Mouse (Mus musculus) liver, embryonic 13.5 days (tissue): ENCODE measurements at regions not wholly inside any gene's neighbourhood (a gene's known extent, or its start where the extent isn't known, plus 50 kb on each side); places are given as distances from the start of the nearest gene placed in this dataset.

ENCODE experiments used
- ATAC-seq: fragments of 200-750 bp; cut with Nextera tagmentation; 2 replicates; pipeline ENCODE4 v1.8.0; 2017; ENCODE audit warnings: low read depth, mild to moderate bottlenecking, moderate number of reproducible peaks, moderate library complexity
- DNase-seq: peaks from one replicate; pipeline ENCODE4 v3.0.0; 2022
- H3K27ac ChIP-seq: fragments of 300-500 bp; sonication (generic); 2 replicates; pipeline ENCODE4 v1.5.1; 2015; ENCODE audit warnings: moderate library complexity, mild to moderate bottlenecking, inconsistent platforms
- H3K27me3 ChIP-seq: fragments of 300-500 bp; sonication (generic); 2 replicates; pipeline ENCODE4 v1.6.1; 2015; ENCODE audit warnings: mild to moderate bottlenecking, inconsistent platforms
- H3K36me3 ChIP-seq: fragments of 300-500 bp; sonication (generic); 2 replicates; pipeline ENCODE4 v1.6.1; 2015; ENCODE audit warnings: mild to moderate bottlenecking, inconsistent platforms
- H3K4me1 ChIP-seq: fragments of 300-500 bp; sonication (generic); replicated peaks from 2 replicates; pipeline ENCODE4 v1.6.1; 2015; ENCODE audit warnings: inconsistent platforms
- H3K4me2 ChIP-seq: fragments of 300-500 bp; sonication (generic); 2 replicates; pipeline ENCODE4 v1.6.1; 2015; ENCODE audit warnings: inconsistent platforms, mild to moderate bottlenecking, moderate library complexity
- H3K4me3 ChIP-seq: fragments of 300-500 bp; sonication (generic); replicated peaks from 2 replicates; pipeline ENCODE4 v1.5.1; 2015; ENCODE audit warnings: mild to moderate bottlenecking, inconsistent platforms
- H3K9ac ChIP-seq: fragments of 300-500 bp; sonication (generic); 2 replicates; pipeline ENCODE4 v1.6.1; 2015; ENCODE audit warnings: mild to moderate bottlenecking, inconsistent platforms
- H3K9me3 ChIP-seq: fragments of 300-500 bp; sonication (generic); replicated peaks from 2 replicates; pipeline ENCODE4 v1.6.1; 2016; ENCODE audit warnings: inconsistent platforms
- WGBS: fragments of 180-500 bp; shearing (Covaris S2); methylation state at CpG from one replicate; pipeline ENCODE4 v1.1.7; 2015; ENCODE audit not compliant: insufficient replicate concordance; 5-methylcytosine and 5-hydroxymethylcytosine counted together

DNA sequence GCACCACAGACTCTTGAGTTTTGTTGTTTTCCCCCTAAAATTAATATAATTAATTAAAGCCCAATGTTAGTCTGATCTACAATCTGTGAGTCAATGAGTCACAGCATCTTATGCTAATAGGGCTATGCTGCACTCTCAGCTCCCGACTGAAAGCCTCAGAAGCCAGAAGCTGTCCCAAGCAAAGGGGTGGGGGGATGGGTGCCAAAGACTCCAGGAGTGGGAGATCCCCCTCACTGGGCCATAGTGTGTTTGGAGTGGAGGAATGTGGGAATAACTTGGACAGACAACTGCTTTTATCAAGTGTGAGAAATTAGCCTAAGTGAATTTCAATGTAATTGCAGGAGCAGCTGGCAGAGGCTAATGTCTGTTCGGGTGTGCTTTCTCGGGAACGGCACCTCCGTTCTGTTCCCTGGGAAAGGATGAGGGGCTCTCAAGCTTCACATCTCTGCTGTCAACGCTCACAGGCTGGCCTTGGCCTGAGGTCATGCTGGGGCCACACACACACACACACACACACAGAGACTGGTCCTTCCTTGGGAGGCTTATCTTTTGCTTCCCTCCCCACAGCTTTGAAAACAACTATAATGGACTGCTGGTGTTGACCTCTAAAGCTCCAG lies 124.2 kb upstream of the 1700016C15Rik start:
- no peak for ATAC-seq
- no peaks in the 10 kb centered on the region for H3K9me3 ChIP-seq
- DNase-seq, result no peak
- no peak overlapping the region for H3K4me3 ChIP-seq
- 58% methylated on average over 6 of the region's 6 CpGs for WGBS
- no peak overlapping the region for H3K9ac ChIP-seq
- no peaks in the 10 kb centered on the region for H3K27me3 ChIP-seq
- no peak overlapping the region for H3K27ac ChIP-seq
- H3K4me2 ChIP-seq, result no peak overlapping the region
- H3K4me1 ChIP-seq, result no peaks in the 10 kb centered on the region
- H3K36me3 ChIP-seq, result no peaks in the 10 kb centered on the region

DNA sequence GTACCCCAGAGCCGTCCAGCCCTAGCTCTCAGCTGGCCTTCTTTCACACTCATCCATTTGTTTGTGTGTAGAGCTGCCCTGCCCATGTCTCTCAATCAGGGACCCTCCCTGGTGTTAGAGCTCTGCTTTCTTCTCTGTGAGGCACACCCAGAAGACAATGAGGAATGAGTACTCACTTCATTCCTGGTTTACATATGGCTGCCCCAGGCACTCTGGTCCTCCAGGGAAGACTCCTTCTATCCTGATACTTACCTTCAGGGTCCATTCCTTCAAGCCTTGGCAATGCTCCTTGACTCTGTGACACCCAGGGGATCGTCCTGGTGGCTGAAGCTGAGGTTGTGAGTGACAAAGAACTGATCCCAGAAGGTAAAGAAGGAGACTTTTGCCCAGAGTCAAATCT lies 122.0 kb upstream of the 1700016C15Rik start:
- Histone ChIP-seq H3K9ac (no peak overlapping the region), H3K4me1 (peaks cover 7% of the 10 kb centered on the region; the same call in 1 of the 2 replicates), H3K4me2 (no peak overlapping the region), H3K27ac (no peak overlapping the region), H3K9me3 (no peaks in the 10 kb centered on the region), H3K36me3 (no peaks in the 10 kb centered on the region), H3K27me3 (no peaks in the 10 kb centered on the region), H3K4me3 (no peak overlapping the region)
- ATAC-seq (no peak), DNase-seq (no peak)
- 49% methylated on average over 2 of the region's 2 CpGs for WGBS

- ATAC-seq (no peak), DNase-seq (no peak)
- no peak overlapping the region for H3K4me3 ChIP-seq
- H3K9me3 ChIP-seq, result no peaks in the 10 kb centered on the region
- H3K36me3 ChIP-seq, result no peaks in the 10 kb centered on the region
- no peak overlapping the region for H3K4me2 ChIP-seq
- H3K9ac ChIP-seq, result no peak overlapping the region
- 73% methylated on average over 18 of the region's 18 CpGs for WGBS
- no peak overlapping the region for H3K27ac ChIP-seq
- peaks cover 7% of the 10 kb centered on the region; the same call in 1 of the 2 replicates for H3K4me1 ChIP-seq
- no peaks in the 10 kb centered on the region for H3K27me3 ChIP-seq
Measured at GRCm38 (mm10) chr1:177608551-177609020, 121.0 kb upstream of the 1700016C15Rik start.

GRCm38 (mm10) chr1:177609226-177609625 lies 120.4 kb upstream of the 1700016C15Rik start:
- Histone ChIP-seq H3K9ac (no peak overlapping the region), H3K4me3 (no peak overlapping the region), H3K9me3 (no peaks in the 10 kb centered on the region), H3K36me3 (no peaks in the 10 kb centered on the region), H3K27ac (no peak overlapping the region), H3K4me2 (no peak overlapping the region), H3K27me3 (no peaks in the 10 kb centered on the region), H3K4me1 (peaks cover 7% of the 10 kb centered on the region; the same call in 1 of the 2 replicates)
- no peak for DNase-seq
- ATAC-seq, result no peak
- WGBS, result 65% methylated on average over 2 of the region's 2 CpGs

DNA sequence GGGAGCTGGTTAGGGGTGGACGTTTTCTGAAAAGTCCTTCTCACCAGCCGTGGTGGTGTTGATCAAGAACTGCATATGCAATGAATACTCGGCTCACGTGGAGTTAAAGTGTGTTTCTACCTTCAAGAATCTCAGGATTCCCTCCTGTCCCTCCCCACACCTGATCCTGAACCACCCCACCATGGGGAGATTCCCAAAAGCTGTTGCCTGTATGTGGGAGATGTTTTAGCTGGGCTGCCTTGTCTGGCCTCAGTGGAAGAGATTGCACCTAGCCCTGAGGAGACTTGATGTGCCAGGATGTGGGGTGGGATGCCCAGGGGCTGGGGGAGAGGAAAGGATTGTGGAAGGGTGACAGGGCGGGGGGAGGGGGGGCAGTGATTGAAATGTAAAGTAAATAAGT lies 119.9 kb upstream of the 1700016C15Rik start:
- Histone ChIP-seq H3K4me3 (no peak overlapping the region), H3K4me2 (no peak overlapping the region), H3K27ac (no peak overlapping the region), H3K4me1 (peaks cover 7% of the 10 kb centered on the region; the same call in 1 of the 2 replicates), H3K27me3 (no peaks in the 10 kb centered on the region), H3K9me3 (no peaks in the 10 kb centered on the region), H3K36me3 (no peaks in the 10 kb centered on the region), H3K9ac (no peak overlapping the region)
- ATAC-seq (no peak), DNase-seq (no peak)
- WGBS, result 55% methylated on average over 5 of the region's 5 CpGs

GRCm38 (mm10) chr1:177610156-177610555 lies 119.5 kb upstream of the 1700016C15Rik start:
- Histone ChIP-seq H3K4me2 (no peak overlapping the region), H3K9me3 (no peaks in the 10 kb centered on the region), H3K27me3 (no peaks in the 10 kb centered on the region), H3K4me3 (no peak overlapping the region), H3K36me3 (no peaks in the 10 kb centered on the region), H3K27ac (no peak overlapping the region), H3K9ac (no peak overlapping the region), H3K4me1 (peaks cover 7% of the 10 kb centered on the region; the same call in 1 of the 2 replicates)
- WGBS, result 48% methylated on average over 2 of the region's 2 CpGs
- DNase-seq (no peak), ATAC-seq (no peak)

DNA sequence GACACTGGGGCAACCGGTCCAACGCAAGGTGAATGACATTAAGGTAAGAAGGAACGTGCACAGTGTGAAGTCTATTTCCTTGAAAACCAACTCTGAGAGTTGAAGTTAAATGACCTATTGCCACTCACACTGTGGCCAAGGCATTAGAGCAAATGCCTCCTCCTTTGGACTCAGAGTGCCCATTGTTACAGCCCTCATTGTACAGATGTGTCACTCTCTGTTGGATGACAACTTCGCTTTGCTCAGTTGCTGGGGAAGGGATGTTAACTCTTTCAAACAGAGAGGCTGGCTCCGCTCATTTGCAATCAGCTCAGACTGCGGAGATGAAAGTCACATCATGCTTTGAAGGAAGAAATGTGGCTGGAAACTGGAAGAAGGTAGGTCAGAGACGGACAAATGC lies 117.1 kb upstream of the 1700016C15Rik start:
- 66% methylated on average over 7 of the region's 7 CpGs for WGBS

DNA sequence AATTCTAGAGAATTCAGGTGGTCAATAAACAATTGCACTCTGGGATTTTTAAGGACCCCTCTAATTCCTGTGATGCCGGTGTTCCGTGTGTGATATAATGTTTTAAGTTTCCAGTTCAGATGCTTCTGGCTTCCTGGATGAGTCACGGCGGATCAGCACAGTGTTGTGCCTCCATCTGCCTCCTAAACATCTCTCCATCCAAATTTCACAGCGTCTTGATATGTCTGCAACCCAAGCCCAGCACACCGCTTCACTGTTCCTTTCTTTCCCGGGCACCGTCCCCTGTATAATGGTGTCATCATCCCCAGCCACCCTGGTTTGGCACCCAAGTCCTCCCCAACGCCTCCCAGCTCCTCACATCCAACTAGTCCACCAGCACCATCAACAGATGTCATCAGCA lies 114.0 kb upstream of the 1700016C15Rik start:
- 79% methylated on average over 9 of the region's 9 CpGs for WGBS
- DNase-seq, result no peak
- no peak for ATAC-seq
- H3K9me3 ChIP-seq, result no peaks in the 10 kb centered on the region
- H3K27me3 ChIP-seq, result no peaks in the 10 kb centered on the region
- H3K27ac ChIP-seq, result no peak overlapping the region
- peaks cover 20% of the 10 kb centered on the region for H3K4me1 ChIP-seq
- no peak overlapping the region for H3K9ac ChIP-seq
- H3K4me2 ChIP-seq, result no peak overlapping the region
- no peak overlapping the region for H3K4me3 ChIP-seq
- H3K36me3 ChIP-seq, result no peaks in the 10 kb centered on the region

More for the DNA sequence above, 117.1 kb upstream of the 1700016C15Rik start:
- H3K27me3 ChIP-seq, result no peaks in the 10 kb centered on the region
- H3K27ac ChIP-seq, result no peak overlapping the region
- H3K9me3 ChIP-seq, result no peaks in the 10 kb centered on the region
- no peaks in the 10 kb centered on the region for H3K36me3 ChIP-seq
- no peak overlapping the region for H3K4me3 ChIP-seq
- ATAC-seq, result no peak
- no peak for DNase-seq
- no peak overlapping the region for H3K4me2 ChIP-seq
- H3K9ac ChIP-seq, result no peak overlapping the region
- peaks cover 20% of the 10 kb centered on the region for H3K4me1 ChIP-seq

DNA sequence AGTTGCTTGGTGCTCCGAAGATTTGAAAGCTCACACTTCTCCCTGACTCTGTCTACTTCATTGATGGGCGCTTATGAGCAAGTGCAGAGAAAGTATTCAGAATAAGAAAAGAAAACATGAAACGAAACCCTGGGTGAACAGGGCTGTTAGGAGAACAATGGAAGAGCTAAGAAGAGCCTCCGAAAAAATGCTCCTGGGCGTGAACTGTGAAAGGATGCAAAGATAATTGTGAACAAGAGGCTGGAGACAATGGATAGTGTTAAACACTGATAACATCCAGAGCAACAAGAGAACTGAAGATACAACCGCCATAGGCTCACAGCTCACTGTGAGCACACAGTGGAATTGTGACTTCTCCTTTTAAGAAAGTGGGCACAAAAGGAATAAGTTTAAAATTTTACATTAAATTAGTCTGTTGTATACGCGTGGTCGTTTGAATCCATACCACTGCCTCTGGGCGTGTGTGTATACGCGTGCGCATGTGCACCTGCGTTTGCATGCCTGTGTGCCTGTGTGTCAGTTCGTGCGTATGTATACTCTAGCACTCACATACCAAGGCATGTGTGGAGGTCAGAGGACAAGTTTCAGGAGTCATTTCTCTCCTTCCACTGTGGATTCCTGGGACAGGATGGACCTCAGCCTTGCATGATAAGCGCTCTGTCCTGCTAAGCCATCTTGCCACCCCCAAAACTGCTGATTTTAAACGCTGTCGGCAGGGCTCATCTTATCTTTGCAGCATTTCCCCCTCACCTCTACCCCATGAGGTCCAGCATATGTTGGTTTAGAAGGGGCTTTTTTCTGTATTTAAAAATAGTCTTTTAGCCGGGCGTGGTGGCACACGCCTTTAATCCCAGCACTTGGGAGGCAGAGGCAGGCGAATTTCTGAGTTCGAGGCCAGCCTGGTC lies 113.0 kb upstream of the 1700016C15Rik start:
- Histone ChIP-seq H3K4me2 (peak overlapping the region; percentile 14; the same call in 1 of the 2 replicates), H3K9me3 (no peaks in the 10 kb centered on the region), H3K4me1 (peaks cover 20% of the 10 kb centered on the region), H3K36me3 (no peaks in the 10 kb centered on the region), H3K9ac (no peak overlapping the region), H3K4me3 (no peak overlapping the region), H3K27ac (peak overlapping the region; percentile 47; the same call in 1 of the 2 replicates), H3K27me3 (no peaks in the 10 kb centered on the region)
- 44% methylated on average over 24 of the region's 24 CpGs for WGBS
- ATAC-seq (peak; percentile 81), DNase-seq (peak; percentile 6)

GRCm38 (mm10) chr1:177620501-177621099 lies 109.0 kb upstream of the 1700016C15Rik start:
- Histone ChIP-seq H3K27me3 (no peaks in the 10 kb centered on the region), H3K4me1 (peaks cover 14% of the 10 kb centered on the region), H3K9me3 (no peaks in the 10 kb centered on the region), H3K36me3 (no peaks in the 10 kb centered on the region), H3K4me3 (no peak overlapping the region), H3K4me2 (no peak overlapping the region), H3K9ac (no peak overlapping the region), H3K27ac (no peak overlapping the region)
- 73% methylated on average over 15 of the region's 15 CpGs for WGBS
- ATAC-seq, result no peak
- DNase-seq, result no peak

DNA sequence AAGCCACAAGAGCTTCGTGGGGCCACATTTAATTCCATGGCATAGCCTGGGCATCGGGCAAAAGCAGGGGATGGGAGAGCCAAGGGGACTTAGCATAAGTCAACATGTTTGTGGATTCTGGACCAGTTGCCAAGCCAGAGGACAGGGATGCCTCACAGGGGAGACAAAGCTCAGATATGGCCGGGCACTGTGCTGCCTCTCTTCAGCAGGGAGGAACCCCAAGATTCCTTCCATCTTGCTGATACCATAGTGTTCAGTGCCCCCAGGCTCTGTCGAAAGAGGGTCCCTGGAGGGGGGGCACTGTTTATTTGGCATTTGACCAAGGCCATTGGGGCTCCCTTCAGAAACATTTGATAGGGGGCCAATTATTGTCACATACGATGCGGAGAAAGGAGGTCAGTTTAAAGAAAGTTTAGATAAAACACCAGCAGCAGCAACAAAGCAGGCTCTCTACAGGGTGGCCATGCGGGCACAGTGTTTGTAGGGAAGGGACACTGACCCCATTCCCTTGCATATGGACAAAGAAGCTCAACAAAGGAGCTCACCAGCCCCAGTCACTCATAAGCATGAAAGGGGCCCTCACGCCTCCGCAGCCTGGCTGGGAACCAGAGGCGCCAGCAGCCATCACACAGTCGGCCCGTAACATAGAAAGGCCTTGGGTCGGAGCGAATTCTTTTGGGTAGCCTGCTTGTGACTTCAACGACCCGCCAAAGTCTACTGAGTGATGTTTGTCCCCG lies 107.6 kb upstream of the 1700016C15Rik start:
- ATAC-seq, result no peak
- DNase-seq, result no peak
- WGBS, result 77% methylated on average over 17 of the region's 17 CpGs

More for the DNA sequence above, 107.6 kb upstream of the 1700016C15Rik start:
- Histone ChIP-seq H3K4me2 (no peak overlapping the region), H3K27me3 (no peaks in the 10 kb centered on the region), H3K9me3 (no peaks in the 10 kb centered on the region), H3K27ac (no peak overlapping the region), H3K4me3 (no peak overlapping the region), H3K4me1 (no peaks in the 10 kb centered on the region; the same call in none of the 2 replicates), H3K9ac (no peak overlapping the region), H3K36me3 (no peaks in the 10 kb centered on the region)
